Mouse (Mus musculus) embryo, embryonic 11.5 days (tissue): ENCODE measurements around the gene 2410137M14Rik.

Experiments
- DNase-seq: peaks from one replicate; pipeline ENCODE4 v3.0.0-alpha.2; 2012; ENCODE audit warnings: low read depth, low spot score

Gene 2410137M14Rik

DNA sequence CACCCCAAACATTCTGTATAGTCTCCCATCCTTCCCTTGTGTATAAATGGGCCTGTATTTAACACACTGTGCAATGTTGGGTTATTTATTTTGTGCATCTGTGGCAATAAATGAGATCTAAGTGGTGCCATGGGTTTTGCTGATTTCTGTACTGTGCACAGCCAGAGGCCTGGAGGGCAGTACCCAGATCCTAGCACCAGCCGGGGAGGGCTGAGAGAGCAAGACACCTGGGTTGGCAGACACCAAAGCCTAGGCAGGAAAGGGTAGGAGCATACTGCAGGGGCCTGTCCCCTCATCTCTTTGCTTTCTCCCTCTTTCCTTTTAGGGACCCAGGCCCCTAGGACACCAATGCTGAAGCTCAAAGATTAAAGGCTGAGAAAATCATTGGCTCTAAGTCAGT is 32.8 kb downstream of the 2410137M14Rik start:
- no peak for DNase-seq

DNA sequence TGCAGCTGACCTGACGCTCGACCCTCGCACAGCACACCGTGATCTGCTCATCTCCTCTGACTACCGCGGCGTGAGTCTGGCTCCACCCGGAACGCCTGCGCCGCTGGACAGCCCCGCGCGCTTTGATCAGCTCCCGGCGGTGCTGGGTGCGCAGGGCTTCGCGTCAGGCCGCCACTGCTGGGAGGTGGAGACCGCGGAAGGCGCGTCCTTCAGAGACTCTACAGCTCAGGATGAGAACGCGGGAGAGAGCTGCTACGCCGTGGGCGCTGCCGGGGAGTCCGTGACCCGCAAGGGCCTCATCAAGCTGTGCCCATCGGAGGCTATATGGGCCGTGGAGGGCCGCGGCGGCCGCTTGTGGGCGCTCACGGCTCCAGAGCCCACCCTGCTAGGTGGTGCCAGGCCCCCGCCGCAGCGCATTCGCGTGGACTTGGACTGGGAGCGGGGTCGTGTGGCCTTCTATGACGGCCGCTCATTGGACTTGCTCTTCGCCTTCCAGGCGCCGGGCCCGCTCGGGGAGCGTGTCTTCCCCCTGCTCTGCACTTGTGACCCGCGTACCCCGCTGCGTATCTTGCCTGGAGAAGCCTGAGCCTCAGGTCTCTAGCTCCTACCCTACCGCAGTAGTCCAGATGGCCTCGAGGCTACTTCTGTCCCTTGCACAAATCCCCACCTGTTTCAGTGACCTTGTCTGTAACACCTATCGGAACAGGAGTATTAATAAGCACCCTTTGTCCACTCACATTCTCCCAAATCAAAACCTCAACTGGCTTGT is 33.8 kb downstream of the 2410137M14Rik start:
- DNase-seq = no peak

DNA sequence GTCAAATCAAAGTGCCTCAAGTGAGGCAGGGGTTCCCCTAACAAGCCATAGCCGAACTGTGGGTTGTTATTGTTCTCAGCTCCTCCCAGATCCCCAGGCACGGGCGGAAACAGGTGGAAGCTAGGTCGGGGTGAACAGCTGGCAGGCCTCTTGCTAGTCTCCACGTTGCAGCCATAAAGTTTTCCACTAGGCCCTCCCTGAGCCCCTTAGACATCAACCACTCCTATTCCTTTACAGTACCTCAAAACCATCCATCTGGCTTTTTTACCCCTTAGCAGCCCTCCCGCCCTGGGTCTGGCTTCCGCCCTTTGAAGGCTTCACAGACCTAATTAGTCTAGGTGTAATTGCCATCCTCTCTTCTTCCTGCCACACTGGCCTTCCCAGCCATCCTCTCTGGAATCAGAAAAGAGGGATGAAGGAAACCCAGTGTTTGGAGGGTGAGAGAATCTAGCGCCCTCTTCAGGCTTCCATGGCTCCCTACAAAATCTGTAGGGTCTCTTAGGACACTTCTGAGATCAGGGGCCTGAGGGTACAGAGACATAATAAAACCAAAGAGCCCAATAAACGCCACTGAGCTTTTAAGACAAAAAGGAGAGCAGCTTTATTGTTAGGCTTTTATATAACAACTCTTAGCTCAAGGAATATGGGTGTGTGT is 36.8 kb downstream of the 2410137M14Rik start:
- no peak for DNase-seq

DNA sequence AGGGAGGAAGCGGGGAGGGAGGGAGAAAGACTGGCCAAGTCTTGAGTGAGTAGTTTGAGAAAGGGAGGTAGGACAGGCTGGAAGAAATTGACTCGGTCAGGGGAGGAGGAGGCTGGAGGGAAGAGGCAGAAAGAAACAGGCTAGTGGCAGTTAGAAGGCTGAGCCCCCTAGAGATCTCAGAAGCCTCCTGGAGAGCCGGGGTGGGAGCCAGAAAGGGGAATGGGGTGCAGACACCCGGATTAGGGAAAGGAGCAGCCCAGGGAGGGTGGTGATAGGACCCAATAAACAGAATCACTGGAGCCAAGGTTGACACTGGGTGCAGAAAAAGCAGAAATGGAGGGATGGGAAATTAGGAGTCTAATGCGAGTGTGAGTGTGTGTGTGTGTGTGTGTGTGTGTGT is 37.3 kb downstream of the 2410137M14Rik start:
- no peak for DNase-seq

DNA sequence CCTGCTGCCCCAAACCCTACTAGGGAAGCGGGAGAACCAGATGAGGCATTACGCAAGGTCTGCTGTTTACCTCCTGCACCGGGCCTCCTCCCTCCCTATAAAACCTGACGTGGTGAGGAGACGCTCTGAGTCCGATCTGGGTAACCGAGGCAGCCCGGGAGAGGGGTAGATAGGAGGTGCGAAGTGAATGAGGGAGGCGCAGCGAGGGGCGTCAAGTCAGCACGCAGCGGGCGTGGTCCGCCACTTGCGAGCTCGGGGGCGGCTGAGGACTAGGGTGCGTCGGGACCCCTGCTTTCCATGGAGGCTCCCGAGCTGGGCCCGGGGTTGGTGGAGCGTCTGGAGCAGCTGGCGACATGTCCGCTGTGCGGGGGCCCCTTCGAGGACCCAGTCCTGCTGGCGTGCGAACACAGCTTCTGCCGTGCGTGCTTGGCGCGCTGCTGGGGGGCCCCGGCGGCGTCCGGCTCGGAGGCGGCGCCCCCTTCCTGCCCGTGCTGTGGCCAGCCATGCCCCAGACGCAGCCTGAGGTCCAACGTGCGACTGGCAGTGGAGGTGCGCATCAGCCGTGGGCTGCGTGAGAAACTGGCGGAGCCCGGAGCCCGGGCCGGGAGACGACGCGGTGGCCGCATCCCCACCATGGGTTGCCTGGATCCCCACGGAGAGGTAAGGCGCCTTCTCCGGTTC is 38.1 kb downstream of the 2410137M14Rik start, which contains the start of gene Rnf39:
Gene Rnf39 (plus strand): TSS at position 128 of the 681 bp plus-strand sequence.
- DNase-seq = no peak

DNA sequence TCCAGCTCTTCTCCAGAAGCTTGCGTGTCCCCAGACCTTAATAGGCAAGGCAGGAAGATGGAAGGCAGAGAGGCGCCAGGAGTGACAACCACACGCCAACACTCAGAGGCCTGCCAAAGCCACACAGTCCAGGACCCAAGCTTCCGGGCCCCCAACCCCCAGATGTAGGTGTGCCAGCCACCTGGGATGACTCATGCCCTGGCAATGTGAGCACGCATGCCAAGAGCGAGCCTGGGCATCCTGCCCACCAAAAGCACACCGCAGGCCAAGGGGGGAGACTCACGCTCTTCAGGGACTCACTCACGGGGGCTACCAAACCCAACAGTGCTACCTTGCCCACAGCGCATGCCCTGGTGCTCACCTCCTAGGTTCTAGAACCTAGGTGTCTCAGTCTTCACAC is 38.6 kb downstream of the 2410137M14Rik start:
- no peak for DNase-seq

DNA sequence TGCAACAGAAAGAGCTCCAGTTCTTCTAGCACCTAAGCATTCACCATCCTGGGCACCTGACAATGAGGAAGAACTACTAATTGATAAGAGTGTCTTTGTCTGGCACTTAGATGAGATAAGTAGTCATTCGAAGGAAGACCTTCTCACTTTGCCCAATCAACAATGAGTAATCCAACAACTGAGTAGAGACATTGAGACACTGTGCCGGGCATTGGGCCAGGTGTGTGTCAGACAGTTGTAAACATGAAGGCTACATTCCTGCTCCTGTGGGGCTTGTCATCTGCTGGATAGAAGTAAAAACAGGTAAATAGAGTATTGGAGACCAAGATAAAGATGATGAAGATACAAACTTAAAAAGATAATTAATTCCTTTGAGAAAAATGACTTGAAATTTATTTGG is 43.0 kb downstream of the 2410137M14Rik start:
- DNase-seq = no peak

DNA sequence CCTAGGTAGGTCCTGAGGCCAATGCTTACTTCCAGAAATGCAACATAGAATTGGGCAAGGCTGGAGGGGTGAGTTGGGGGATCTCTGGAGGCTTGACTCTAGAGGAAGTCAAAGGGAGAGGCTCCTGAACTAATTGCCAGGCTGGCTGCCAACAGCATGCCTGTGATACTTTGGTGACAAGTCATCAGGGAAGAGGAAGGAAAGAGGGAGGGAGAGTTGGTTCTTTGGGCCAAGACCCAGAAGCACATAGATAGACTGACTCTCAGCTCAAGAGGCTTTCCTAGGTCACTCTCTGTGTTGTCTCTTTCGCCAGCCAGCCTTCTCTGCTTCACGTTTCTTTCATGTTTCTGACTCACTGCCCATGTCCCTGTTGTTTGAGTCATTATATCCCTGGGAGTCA is 49.2 kb downstream of the 2410137M14Rik start:
- no peak for DNase-seq

DNA sequence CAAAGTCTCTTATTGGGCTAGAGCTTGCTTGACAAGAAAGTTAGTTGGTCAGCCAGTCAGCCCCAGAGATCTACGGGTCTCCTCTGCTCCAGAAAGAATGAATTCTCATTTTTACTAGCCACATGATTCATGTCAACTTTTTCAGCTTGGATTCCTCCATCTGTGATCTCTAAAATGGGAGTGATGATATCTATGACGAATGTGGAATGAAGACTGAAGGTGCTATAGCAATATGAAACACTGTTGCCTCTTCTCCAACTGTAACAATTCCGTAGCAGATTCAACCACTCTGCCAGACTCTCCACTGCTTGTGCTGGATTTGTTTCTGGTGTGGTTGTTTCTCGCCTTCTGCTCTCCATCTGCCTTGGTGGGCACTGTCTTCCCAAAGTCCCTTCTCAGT is 49.9 kb downstream of the 2410137M14Rik start:
- no peak for DNase-seq

DNA sequence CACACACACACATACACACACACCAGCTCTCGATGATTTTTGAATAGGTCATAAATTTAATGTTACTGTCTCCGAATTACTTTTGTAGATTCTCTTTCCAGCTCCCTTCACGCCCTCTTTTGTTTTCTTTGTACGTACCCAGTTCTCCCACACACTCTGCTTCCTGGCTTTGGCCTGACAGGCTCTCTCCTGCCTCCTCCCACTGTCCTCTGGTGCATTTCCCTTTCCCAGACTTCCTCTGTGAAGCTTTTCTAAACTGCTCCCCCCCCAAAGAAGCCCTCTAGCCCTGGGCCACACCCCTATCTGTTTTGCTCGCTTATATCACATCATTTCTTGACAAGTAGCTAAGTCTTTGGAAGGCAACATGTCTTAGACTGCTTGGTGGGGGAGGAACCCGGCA is 50.8 kb downstream of the 2410137M14Rik start:
- no peak for DNase-seq

DNA sequence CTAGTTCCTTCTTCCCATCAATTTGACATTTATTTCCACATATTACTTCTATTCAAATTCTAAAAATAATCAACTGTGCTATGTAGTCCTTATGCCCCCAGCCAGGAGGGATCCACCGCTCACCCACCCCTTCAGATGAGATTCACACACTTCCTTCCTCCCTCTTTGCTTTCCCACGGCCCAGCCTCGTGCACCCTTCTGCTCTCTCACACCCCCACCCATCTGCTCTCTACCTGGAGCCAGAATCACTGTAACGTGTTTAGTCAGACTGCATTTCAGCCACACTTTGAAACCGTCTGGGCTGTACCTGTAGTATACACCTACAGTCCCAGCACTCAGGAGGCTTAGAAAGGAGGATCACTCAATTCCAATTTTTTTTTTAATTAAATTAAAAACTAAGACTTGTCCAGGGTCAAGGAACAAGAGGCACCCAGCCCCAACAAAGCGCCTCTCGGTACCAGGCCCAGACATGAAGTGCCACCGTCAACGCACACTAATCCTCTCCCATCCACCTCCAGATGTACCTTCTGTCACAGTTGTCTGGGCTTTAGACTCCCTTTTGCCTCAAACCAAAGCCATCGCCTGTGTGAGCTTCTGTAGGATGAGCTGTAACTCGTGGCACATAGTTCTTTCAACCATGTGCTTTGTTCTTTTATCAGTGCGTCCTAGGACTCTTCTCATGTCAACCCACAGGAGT is 51.7 kb downstream of the 2410137M14Rik start:
- DNase-seq = no peak
